Mouse (Mus musculus) adrenal gland, adult (tissue): ENCODE data around the gene Snx30.

Source experiments
- DNase-seq, 2 experiments: peaks; one replicate each; pipeline ENCODE4 v3.0.0; 2022 to 2023; ENCODE audit warnings: low spot score in 1 of 2; ENCODE audit not compliant: inconsistent age in 2 of 2

Snx30 gene

GRCm38 (mm10) chr4:59822119-59822518 lies 16.5 kb downstream of the Snx30 start:
- DNase-seq = no peak

DNA sequence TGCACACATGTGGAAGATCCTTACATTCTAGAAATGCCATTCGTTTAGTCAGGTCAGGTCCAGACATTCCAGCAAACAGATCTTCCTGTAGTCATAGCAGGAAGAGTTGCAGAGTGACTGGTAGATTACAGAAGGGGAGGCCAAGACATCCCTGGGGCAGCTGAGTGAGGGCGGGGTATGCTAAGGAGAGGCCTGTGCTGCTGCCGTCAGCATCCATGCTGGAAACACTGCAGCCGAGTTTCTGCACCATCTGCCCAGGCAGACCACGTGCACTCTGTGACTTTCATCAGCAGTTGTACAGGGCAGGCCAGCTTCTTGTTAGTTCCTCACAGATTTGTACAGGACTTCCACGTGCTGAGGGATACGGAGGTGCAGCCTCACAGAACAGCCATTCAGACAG lies 17.8 kb downstream of the Snx30 start:
- no peak for DNase-seq

GRCm38 (mm10) chr4:59824860-59825259 lies 19.2 kb downstream of the Snx30 start:
- DNase-seq = no peak

DNA sequence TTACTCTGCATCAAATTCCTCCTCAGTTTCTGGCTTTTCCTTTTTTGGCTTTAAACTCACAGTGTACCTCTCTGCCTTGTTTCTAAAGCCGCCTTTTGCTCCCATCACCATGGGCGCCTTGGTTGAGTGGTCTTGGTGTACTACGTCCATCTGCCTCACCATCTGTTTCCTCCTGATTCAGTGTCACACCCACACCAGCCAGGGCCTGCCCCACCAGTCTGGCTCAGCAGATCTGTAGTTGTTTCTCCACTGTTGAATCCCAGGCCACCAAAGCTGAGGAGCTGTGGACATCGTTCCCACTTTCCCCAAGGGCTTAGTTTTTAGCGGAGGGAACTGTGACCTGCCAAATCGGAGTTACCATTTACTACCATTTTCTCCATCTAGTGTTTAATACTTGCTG lies 20.0 kb downstream of the Snx30 start:
- no peak for DNase-seq

GRCm38 (mm10) chr4:59826381-59826780 lies 20.7 kb downstream of the Snx30 start:
- no peak for DNase-seq

DNA sequence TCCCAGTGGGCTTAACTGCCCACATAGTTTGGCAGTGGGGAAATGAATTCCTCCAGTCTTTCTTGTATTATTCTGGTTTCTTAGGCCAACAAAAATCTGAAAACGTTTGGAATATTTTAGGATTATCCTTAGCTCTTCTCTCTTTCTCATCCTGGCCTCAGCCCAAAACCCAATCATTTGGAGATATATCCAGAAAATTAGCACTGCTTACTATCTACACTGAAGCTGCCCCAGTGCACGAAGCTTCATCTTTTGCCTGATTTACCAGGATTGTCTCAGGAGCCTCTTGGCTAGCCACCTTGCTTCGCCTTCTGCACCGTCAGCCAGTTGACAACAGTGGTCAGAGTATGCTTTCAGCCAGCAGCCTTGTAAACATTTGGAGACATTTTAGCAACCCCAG lies 23.4 kb downstream of the Snx30 start:
- no peak for DNase-seq

DNA sequence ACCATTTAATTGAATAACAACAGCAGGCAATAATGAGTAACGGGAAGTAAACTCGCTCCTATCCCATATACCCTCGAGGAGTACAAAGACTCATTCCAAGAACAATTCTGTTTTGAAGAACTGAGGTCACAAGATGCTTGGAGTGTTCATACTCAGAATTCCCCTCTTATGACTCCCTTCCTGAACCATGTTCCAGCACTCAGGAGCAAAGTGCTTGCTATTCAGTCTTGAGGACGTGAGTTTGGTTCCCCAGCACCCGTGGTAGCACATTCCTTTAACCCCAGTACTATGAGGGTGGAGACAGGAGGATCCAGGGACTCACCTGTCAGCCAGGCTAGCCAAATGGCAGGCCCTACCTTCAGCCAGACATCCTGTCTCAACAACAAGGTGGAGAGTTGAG lies 25.4 kb downstream of the Snx30 start:
- no peak for DNase-seq

DNA sequence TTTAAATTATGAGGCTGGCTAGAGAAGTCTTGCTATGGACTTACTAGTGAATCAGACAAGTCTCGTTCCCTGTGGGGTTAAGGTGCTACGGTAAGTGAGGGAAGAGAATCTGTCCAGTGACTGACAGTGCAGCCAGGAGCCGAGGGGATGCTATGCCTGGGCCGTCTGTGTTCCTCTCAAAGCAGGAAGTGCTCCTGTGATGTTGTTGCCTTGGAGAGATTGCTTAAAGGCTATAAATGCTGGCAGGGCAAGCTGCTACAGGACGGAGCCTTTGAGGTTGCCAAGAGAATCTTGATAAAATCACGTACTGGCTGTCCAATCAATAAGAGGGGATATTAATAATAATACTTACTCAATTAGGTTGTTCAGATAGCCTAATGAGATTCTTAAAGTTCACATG lies 27.2 kb downstream of the Snx30 start:
- DNase-seq = no peak

DNA sequence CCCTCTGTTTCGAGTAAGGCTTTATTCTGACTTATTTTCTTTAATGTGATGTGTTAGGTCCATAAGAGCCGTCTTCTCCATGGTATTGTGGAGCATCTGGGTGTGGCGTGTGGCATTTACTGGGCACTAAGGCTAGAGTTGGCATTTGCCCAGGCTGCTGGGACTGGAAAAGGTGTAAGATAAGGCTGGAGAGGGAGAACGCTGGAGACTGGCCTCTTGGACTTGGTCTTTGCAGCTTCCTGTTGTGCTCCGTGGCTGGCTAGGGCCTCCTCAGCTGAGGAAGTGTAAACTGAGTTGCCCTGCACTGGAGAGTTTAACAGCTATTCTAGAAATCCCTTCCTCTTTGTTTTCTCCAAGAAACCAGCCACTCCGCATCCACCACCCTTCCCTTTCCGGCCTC lies 32.0 kb downstream of the Snx30 start:
- no peak for DNase-seq

GRCm38 (mm10) chr4:59844460-59845244 lies 39.0 kb downstream of the Snx30 start:
- no peak for DNase-seq

DNA sequence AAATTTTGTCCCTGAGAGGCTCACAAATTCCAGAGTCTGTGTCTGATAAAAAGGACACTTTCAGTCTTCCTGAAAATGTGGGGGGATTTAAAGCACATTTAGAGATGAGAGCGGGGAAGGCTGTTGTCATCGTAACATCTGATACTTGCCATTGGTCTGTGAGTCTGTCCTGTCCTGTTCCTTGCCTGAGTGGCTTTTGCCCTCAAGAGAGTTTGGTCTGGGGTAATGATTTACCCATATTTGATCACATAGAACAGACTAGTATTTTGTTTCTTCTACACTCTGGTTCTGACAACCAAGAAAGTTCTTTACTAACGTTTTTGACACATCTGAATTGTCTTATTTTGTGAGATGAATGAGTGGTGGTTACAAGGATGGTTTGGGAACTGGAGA lies 39.6 kb downstream of the Snx30 start:
- no peak for DNase-seq

DNA sequence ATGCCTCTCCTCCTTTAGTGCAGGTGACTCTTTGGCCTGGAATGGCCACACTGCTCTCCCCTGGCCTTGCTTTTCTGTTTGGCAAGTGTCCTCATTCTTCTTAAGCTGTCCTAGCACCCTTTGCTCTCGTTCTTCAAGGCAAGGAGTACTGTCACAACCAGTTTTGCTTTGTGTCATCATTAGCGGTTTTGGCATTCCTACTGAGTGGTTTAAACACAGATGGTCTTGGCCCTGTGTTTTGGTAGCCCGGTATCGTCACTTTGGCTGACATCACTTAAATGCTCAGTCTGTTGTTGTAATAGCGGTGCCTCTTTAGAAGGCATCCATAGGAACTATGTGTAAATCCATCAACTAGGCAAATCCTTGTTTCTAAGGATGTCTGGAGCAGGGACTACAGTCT lies 41.8 kb downstream of the Snx30 start:
- DNase-seq = no peak

DNA sequence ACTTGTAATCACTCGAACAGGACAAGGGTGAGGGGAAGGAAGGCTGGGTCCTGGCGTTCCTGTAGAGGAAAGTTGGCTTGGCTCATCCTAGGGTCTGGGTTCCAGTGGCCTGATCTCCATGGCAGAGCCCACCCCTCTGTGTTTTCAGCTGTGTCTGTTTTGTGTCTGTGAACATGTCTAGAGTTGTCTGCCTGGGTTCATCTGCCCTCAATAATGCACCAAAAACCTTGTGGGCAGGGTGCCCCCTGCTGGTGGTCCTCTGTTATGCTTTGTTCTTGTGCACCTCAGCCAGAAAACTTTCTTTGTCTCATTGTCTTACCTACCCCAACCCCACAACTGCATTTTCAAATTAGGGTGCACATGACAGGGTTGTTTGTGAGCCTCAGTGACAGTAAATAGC lies 44.5 kb downstream of the Snx30 start:
- peak; percentile 65 to 89 for DNase-seq

DNA sequence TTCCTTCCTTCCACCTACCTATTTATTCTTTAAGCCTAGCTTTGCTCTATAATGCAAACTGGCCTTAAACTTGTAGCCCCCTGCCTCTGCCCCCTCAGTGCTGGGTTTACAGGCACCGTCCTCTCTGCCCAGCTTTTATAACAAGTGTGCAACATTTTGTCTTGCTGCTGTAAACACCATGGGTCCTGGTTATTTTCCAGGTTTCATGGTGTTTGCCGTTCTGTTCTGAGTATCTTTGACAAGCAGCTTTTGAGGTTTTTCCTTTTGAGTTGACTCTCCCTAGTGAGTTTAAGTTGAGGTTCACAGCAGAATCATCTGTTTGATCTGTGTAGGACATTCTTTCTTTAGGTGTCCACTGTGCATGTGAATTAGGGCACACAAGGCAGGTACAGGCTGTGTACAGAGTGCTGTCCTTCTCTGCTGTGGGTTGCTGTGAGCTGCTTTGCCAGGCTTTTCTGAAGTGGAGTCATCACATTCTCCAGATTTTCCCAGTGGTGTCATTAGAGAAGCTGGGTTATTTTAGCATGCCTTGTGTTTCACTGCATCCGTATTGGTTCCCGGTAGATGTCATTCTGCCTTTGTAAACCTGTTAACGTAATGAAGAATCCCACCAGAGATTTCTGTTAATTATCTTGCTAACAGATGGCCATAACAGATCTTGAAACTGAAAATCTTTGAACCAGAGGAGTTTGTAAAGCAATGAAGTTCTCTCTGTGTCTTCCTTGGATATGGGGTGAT lies 45.4 kb downstream of the Snx30 start:
- DNase-seq = no peak

DNA sequence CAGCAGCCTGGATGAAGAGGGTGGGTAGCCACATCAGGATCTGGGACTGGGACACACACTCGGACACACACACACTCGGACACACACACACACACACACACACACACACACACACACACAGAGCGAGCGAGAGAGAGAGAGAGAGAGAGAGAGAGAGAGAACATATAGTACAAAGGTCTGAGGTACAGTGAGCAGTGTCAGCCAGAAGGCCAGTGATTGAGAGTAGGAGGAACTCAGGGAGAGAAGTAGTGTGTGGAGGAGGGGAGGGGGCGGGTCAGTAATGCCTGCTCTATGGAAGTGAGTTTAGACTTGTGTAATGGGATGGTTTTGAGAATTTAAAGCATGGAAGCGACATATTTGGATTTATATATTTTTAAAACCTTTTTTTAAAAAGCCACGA lies 47.5 kb downstream of the Snx30 start:
- DNase-seq = no peak

DNA sequence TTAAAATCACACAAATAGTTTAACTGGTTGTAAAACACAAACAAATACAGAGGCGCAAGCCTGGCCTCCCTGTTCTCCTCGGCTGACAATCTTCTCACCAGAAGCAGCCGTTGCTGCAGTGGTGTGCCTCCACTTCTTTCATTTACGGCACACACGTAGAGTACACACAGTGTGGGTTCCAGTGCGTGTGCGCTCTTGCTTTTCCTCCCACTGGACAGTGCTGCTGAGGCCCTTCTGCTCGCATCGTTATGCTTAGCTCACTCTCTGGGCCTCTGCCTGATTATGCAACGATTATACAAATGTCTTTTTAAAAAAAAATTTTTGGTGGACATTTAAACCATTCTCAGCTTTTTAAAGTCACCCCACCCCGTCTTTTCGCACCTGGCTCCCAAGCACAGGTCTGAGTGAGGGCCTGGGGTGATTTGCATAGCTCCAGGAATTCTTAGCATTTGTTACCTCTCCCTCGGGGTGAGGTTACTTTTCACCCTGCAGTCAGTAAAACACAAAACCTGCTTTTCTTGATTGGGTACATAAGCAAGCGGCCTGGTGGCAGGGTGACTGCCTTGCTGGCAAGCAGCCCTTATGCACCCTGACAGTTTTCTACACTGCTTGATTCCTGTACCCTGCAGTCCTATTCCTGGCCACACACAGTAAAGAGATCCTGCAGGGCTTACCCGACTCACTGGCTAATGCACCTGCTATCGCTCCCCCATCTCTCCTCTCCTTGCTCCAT lies 54.2 kb downstream of the Snx30 start:
- DNase-seq = no peak

- no peak for DNase-seq
Measured at GRCm38 (mm10) chr4:59860431-59860830, 54.8 kb downstream of the Snx30 start.

DNA sequence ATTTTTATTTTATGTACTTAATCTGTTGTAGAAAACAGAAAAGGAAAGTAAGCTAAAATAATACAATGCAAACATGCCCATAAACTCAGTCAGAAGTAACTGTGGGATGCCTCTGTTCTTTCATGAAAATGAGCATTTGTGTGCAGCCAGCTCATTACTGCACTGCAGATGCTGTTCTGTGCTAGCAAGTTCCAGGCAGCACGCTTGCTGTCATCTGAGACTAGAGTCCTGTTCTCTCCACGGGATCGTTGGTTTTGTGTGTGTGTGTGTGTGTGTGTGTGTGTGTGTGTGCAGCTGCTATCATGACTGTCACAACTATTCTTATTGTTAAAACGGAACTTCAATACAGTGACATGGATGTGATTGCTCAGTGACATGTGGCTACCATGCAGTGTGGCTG lies 56.2 kb downstream of the Snx30 start:
- no peak for DNase-seq

DNA sequence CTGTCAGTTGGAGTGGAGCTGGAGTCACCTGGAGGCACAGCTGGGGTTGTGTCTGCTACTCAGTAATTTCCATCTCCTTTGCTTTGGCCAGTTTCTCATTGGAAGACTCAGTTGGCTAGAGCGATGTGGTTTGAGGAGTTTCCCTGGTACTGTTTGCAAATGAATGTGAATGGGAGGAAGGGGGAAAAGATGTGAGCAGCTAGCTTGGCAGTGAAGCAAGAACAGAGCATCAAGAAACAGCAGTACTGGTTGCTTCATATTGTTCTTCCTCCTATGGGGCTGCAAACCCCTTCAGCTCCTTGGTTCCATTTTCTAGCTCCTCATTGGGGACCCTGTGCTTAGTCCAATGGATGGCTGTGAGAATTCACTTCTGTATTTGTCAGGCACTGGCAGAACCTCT lies 56.7 kb downstream of the Snx30 start:
- DNase-seq = no peak

DNA sequence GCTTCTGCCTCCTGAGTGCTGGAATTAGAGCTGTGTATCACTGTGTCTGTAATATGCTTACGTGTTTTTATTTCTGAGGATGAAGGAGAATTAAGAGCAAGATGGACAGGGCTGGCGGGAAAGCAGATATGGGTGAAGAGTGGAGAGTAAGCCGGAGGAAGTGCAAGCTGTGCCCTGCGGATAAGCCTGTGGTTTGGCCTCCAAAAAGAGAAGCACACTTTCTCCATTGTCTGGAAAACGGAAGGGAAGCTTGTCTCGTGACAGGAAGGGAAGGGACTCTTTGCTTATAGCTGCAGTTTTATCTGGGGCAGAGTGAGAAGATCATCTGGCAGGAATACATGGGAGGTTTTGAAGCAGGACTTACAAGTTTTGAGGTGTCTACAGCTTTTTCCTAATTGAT lies 58.2 kb downstream of the Snx30 start:
- peak; percentile 20 to 43 for DNase-seq

GRCm38 (mm10) chr4:59868086-59868485 lies 62.4 kb downstream of the Snx30 start:
- no peak for DNase-seq

GRCm38 (mm10) chr4:59869488-59870057 lies 63.9 kb downstream of the Snx30 start:
- DNase-seq = peak; percentile 38 to 67
